Mouse (Mus musculus) lung, postnatal 0 days (tissue): ENCODE data around the gene Chchd1. TPM values are rescaled to one million over a fixed set of nuclear protein-coding genes. Genes with fewer than 3 reads are reported as not detected.

ENCODE experiments used
- ATAC-seq: fragments of 200-750 bp; cut with Nextera tagmentation; 2 replicates; pipeline ENCODE4 v1.8.0; 2017; ENCODE audit warnings: moderate library complexity
- DNase-seq: peaks from one replicate; pipeline ENCODE4 v3.0.0-alpha.2; 2016; ENCODE audit warnings: low spot score
- H3K27ac ChIP-seq: fragments of 300-500 bp; sonication (generic); 2 replicates; pipeline ENCODE4 v1.5.1; 2014; ENCODE audit warnings: antibody characterized with exemption, mild to moderate bottlenecking, low read length, mixed read lengths
- H3K27me3 ChIP-seq: fragments of 300-500 bp; sonication (generic); replicated peaks from 2 replicates; pipeline ENCODE4 v1.6.1; 2014; ENCODE audit warnings: low read length, mixed read lengths; ENCODE audit not compliant: insufficient read depth
- H3K36me3 ChIP-seq: fragments of 300-500 bp; sonication (generic); 2 replicates; pipeline ENCODE4 v1.6.1; 2014; ENCODE audit warnings: low read length, mixed read lengths; ENCODE audit not compliant: insufficient read depth
- H3K4me1 ChIP-seq: fragments of 300-500 bp; sonication (generic); 2 replicates; pipeline ENCODE4 v1.6.1; 2014; ENCODE audit warnings: antibody characterized with exemption, low read depth, low read length, mixed read lengths; ENCODE audit not compliant: insufficient read depth
- H3K4me2 ChIP-seq: fragments of 300-500 bp; sonication (generic); replicated peaks from 2 replicates; pipeline ENCODE4 v1.6.1; 2014; ENCODE audit warnings: low read depth, mild to moderate bottlenecking, low read length, moderate library complexity, mixed read lengths
- H3K4me3 ChIP-seq: fragments of 300-500 bp; sonication (generic); 2 replicates; pipeline ENCODE4 v1.5.1; 2014; ENCODE audit warnings: low read depth, low read length
- H3K9ac ChIP-seq: fragments of 300-500 bp; sonication (generic); replicated peaks from 2 replicates; pipeline ENCODE4 v1.6.1; 2014; ENCODE audit warnings: low read depth, mild to moderate bottlenecking
- H3K9me3 ChIP-seq: fragments of 300-500 bp; sonication (generic); 2 replicates; pipeline ENCODE4 v1.6.1; 2016; ENCODE audit warnings: low read length, mixed read lengths
- CTCF ChIP-seq: IDR thresholded peaks from 2 replicates; pipeline ENCODE4 v1.5.1; 2016; ENCODE audit warnings: antibody characterized with exemption, mild to moderate bottlenecking
- EP300 ChIP-seq: IDR thresholded peaks from 2 replicates; pipeline ENCODE4 v1.6.1; 2016; ENCODE audit warnings: antibody characterized with exemption, mild to moderate bottlenecking, control low read depth
- WGBS: fragments of 180-500 bp; shearing (Covaris S2); extraction: QIAGEN DNeasy Blood & Tissue Kit; methylation state at CpG from one replicate; pipeline ENCODE4 v1.1.7; 2014; 5-methylcytosine and 5-hydroxymethylcytosine counted together
- polyA plus RNA-seq: library from polyadenylated mRNA; unstranded; fragments of >200 nt; fragmentation: Nextera tagmentation; extraction: Ambion mirVana; gene quantifications from 2 replicates; pipeline ENCODE4 v1.2.1, GENCODE M21; 2015

The Chchd1 gene
- polyA plus RNA-seq, 1 experiment from 2014 or later, result 109 TPM

GRCm38 (mm10) chr14:20681742-20682141 lies 21.1 kb upstream of the Chchd1 start:
- Histone ChIP-seq H3K27ac (no peak overlapping the region), H3K9ac (no peak overlapping the region), H3K4me3 (no peak overlapping the region), H3K36me3 (peaks cover 66% of the 10 kb centered on the region), H3K27me3 (no peaks in the 10 kb centered on the region), H3K9me3 (no peaks in the 10 kb centered on the region), H3K4me1 (no peaks in the 10 kb centered on the region), H3K4me2 (no peak overlapping the region)
- 93% methylated on average over 2 of the region's 2 CpGs for WGBS
- DNase-seq (no peak), ATAC-seq (no peak)
- TF ChIP-seq CTCF, result no peak
- TF ChIP-seq EP300, result no peak

- no peaks in the 10 kb centered on the region for H3K27me3 ChIP-seq
- H3K4me1 ChIP-seq, result no peaks in the 10 kb centered on the region
- TF ChIP-seq EP300 (no peak), CTCF (no peak)
- H3K36me3 ChIP-seq, result peaks cover 74% of the 10 kb centered on the region
- DNase-seq (no peak), ATAC-seq (peak; percentile 30; the same call in 1 of the 2 replicates)
- no peaks in the 10 kb centered on the region for H3K9me3 ChIP-seq
- no peak overlapping the region for H3K9ac ChIP-seq
- no peak overlapping the region for H3K4me3 ChIP-seq
- WGBS, result 52% methylated on average over 3 of the region's 3 CpGs
- H3K4me2 ChIP-seq, result no peak overlapping the region
- H3K27ac ChIP-seq, result no peak overlapping the region
Observed at GRCm38 (mm10) chr14:20682498-20682897, 20.3 kb upstream of the Chchd1 start.

GRCm38 (mm10) chr14:20686576-20686975 lies 16.2 kb upstream of the Chchd1 start:
- no peaks in the 10 kb centered on the region for H3K4me1 ChIP-seq
- TF ChIP-seq EP300 (no peak), CTCF (no peak)
- peaks cover 76% of the 10 kb centered on the region for H3K36me3 ChIP-seq
- no peak for ATAC-seq
- H3K4me3 ChIP-seq, result no peak overlapping the region
- no peak overlapping the region for H3K27ac ChIP-seq
- DNase-seq, result no peak
- H3K27me3 ChIP-seq, result no peaks in the 10 kb centered on the region
- H3K9ac ChIP-seq, result no peak overlapping the region
- no peaks in the 10 kb centered on the region for H3K9me3 ChIP-seq
- no peak overlapping the region for H3K4me2 ChIP-seq
- 96% methylated on average over 3 of the region's 3 CpGs for WGBS

- ATAC-seq (no peak), DNase-seq (no peak)
- WGBS, result 83% methylated on average over 2 of the region's 2 CpGs
- no peak overlapping the region for H3K27ac ChIP-seq
- H3K4me2 ChIP-seq, result no peak overlapping the region
- H3K4me1 ChIP-seq, result no peaks in the 10 kb centered on the region; the same call in 1 of the 2 replicates
- no peak overlapping the region for H3K4me3 ChIP-seq
- no peaks in the 10 kb centered on the region for H3K27me3 ChIP-seq
- no peaks in the 10 kb centered on the region for H3K9me3 ChIP-seq
- H3K9ac ChIP-seq, result no peak overlapping the region
- TF ChIP-seq CTCF (no peak), EP300 (no peak)
- H3K36me3 ChIP-seq, result peaks cover 60% of the 10 kb centered on the region
Observed at GRCm38 (mm10) chr14:20689009-20689408, 13.8 kb upstream of the Chchd1 start.

GRCm38 (mm10) chr14:20691772-20692171 lies 11.0 kb upstream of the Chchd1 start:
- H3K9me3 ChIP-seq, result no peaks in the 10 kb centered on the region
- H3K27ac ChIP-seq, result no peak overlapping the region
- ATAC-seq (no peak), DNase-seq (no peak)
- no peaks in the 10 kb centered on the region for H3K27me3 ChIP-seq
- no peak overlapping the region for H3K9ac ChIP-seq
- no peak overlapping the region for H3K4me2 ChIP-seq
- no peak overlapping the region for H3K4me3 ChIP-seq
- no peak for TF ChIP-seq EP300
- TF ChIP-seq CTCF, result no peak
- H3K4me1 ChIP-seq, result peaks cover 14% of the 10 kb centered on the region
- H3K36me3 ChIP-seq, result peaks cover 38% of the 10 kb centered on the region
- 92% methylated on average over 6 of the region's 6 CpGs for WGBS

- no peak for ATAC-seq
- H3K4me1 ChIP-seq, result peaks cover 16% of the 10 kb centered on the region
- H3K4me2 ChIP-seq, result no peak overlapping the region
- no peak overlapping the region for H3K9ac ChIP-seq
- H3K4me3 ChIP-seq, result no peak overlapping the region
- no peaks in the 10 kb centered on the region for H3K9me3 ChIP-seq
- TF ChIP-seq CTCF (no peak), EP300 (no peak)
- H3K27ac ChIP-seq, result no peak overlapping the region
- DNase-seq, result no peak
- H3K27me3 ChIP-seq, result no peaks in the 10 kb centered on the region
- H3K36me3 ChIP-seq, result peaks cover 19% of the 10 kb centered on the region
- WGBS, result 82% methylated on average over 10 of the region's 10 CpGs
Observed at GRCm38 (mm10) chr14:20693589-20694101, 9.2 kb upstream of the Chchd1 start.
